In the genomic region with DNA sequence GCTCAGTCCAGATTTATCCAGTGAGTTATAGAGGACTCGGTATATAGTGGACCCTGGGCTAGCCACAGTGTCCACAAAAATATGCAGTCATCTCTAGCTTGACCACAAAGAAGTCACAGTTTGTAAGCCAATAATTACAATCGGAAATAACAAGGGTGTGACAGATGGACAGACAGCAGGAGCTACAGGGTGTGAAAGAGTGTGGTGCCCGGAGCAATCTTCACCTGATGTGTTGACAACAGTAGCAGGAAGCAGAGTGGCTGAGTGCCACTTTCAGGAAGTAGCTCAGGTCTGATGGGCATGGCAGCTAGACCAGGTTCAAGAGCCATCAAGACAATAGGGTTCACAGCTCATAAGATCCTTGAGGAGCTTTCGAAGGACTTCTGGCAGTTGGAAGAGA, we compare ENCODE assay signal across 18 mouse cellular contexts.
A peak's percentile ranks its signal among the peaks of the same experiment; 100 is the strongest.
DNase-seq lines count a peak whose midpoint lies in the region; ATAC-seq and TF ChIP-seq lines count a peak whose summit lies in the region.
"Had no signal": no experiment of that assay in that cellular context is flagged by ENCODE, and none has a peak within 500 bp of the region (broad histone marks: within the 10 kb centered on the region; RNA-seq: fewer than 3 reads in every experiment).

No protein-coding gene starts in this region.

- H3K4me2 ChIP-seq in heart, embryonic 12.5 days, result no peak overlapping the region
- H3K4me2 ChIP-seq: embryonic facial prominence, embryonic 12.5 days; forebrain, embryonic 15.5 days; heart, embryonic 13.5 days; hindbrain, embryonic 12.5 days; intestine, embryonic 15.5 days had no signal

- no peak for ATAC-seq in heart, embryonic 12.5 days (ENCODE audit: insufficient number of reproducible peaks, low FRiP score)
- ATAC-seq: forebrain, embryonic 15.5 days; intestine, embryonic 15.5 days had no signal

- H3K4me3 ChIP-seq in heart, embryonic 12.5 days, result no peak overlapping the region
- H3K4me3 ChIP-seq: embryonic facial prominence, embryonic 12.5 days; forebrain, embryonic 15.5 days; heart, embryonic 13.5 days; hindbrain, embryonic 12.5 days; intestine, embryonic 15.5 days had no signal

- no peaks in the 10 kb centered on the region for H3K4me1 ChIP-seq in heart, embryonic 12.5 days (replicated peaks)
- H3K4me1 ChIP-seq: embryonic facial prominence, embryonic 12.5 days; heart, embryonic 13.5 days; intestine, embryonic 15.5 days had no signal

- intact Hi-C loops in heart, postnatal 25 days (cut with DNase I), result no loop called here

- H3K9ac ChIP-seq in heart, embryonic 12.5 days, result no peak overlapping the region
- H3K9ac ChIP-seq: embryonic facial prominence, embryonic 12.5 days; forebrain, embryonic 15.5 days; heart, embryonic 13.5 days; hindbrain, embryonic 12.5 days; intestine, embryonic 15.5 days had no signal

- peak; percentile 71 for DNase-seq in heart, adult 11 months
- no peak for DNase-seq in heart, postnatal 25 days (ENCODE audit: low spot score)
- DNase-seq in brain, adult 2 months (ENCODE audit: low read depth, low spot score), result peak; percentile 12
- peak; percentile 9 for DNase-seq in brain, embryonic 14.5 days (ENCODE audit: low read depth)
- peak; percentile 68 to 81 for DNase-seq in cerebellum, postnatal 10 days
- no peak for DNase-seq in spleen, adult 18-20 months
- no peak for DNase-seq in right cerebral cortex, postnatal 14 days
- DNase-seq: adrenal gland, adult 2 months; adrenal gland, postnatal 25 days; gastrocnemius, postnatal 10 days; heart, postnatal 4 days; kidney, adult 18-20 months had no signal

- 57% methylated on average over 4 of the region's 4 CpGs for WGBS in heart, embryonic 12.5 days

- H3K9me3 ChIP-seq in heart, embryonic 12.5 days (replicated peaks), result no peaks in the 10 kb centered on the region
- H3K9me3 ChIP-seq: embryonic facial prominence, embryonic 12.5 days; forebrain, embryonic 15.5 days; heart, embryonic 13.5 days; hindbrain, embryonic 12.5 days; intestine, embryonic 15.5 days had no signal

- H3K27me3 ChIP-seq in heart, embryonic 12.5 days (replicated peaks), result no peaks in the 10 kb centered on the region
- H3K27me3 ChIP-seq: embryonic facial prominence, embryonic 12.5 days; forebrain, embryonic 15.5 days; intestine, embryonic 15.5 days had no signal

- H3K27ac ChIP-seq in heart, embryonic 12.5 days (ENCODE audit: poor library complexity, severe bottlenecking), result no peak overlapping the region
- H3K27ac ChIP-seq: embryonic facial prominence, embryonic 12.5 days; forebrain, embryonic 15.5 days; heart, embryonic 13.5 days; hindbrain, embryonic 12.5 days; intestine, embryonic 15.5 days had no signal

- no peaks in the 10 kb centered on the region for H3K36me3 ChIP-seq in heart, embryonic 12.5 days
- H3K36me3 ChIP-seq: embryonic facial prominence, embryonic 12.5 days; forebrain, embryonic 15.5 days; heart, embryonic 13.5 days; hindbrain, embryonic 12.5 days; intestine, embryonic 15.5 days had no signal

- TF ChIP-seq CTCF in brain, embryonic 14.5 days (IDR thresholded peaks at IDR 0.05; ENCODE audit: borderline replicate concordance, extremely low read depth, insufficient read depth, insufficient read length), result no peak

- no peak for TF ChIP-seq POLR2A in brain, embryonic 14.5 days (IDR thresholded peaks at IDR 0.05; ENCODE audit: borderline replicate concordance, extremely low read depth, insufficient read depth, insufficient read length, poor library complexity, severe bottlenecking)

Comparison
In these comparisons a context has a peak if more than half of its experiments do, and no peak if none do; other contexts are left out.
1. DNase-seq: peak in heart, adult 11 months (single experiment), brain, adult 2 months (single experiment), brain, embryonic 14.5 days (single experiment) and cerebellum, postnatal 10 days (2 of 2); none in heart, postnatal 25 days (single experiment), spleen, adult 18-20 months (0 of 2) and right cerebral cortex, postnatal 14 days (single experiment).